Comparison of ENCODE assay signal across 8 mouse cellular contexts in the genomic region with DNA sequence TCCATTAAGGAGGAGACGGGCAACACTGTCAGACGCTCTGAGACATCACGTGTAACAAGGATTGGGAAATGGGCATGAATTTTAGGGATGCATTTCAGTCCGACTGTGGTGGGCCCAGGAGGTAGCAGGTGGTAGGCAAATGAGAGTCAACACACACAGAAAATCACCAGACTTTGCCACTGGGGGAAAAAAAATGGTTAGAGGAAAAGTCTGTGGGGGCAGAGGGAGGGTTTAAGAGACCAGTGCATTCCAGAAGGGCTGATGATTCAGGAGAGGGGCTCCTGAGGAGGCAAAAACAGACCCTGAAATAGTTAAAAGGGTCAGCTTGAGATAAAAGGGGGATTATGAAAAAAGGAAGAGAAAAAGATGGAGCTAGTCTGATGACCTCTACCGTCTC. TPM values are rescaled to one million over a fixed set of nuclear protein-coding genes. Genes with fewer than 3 reads are reported as not detected.
A peak's percentile ranks its signal among the peaks of the same experiment; 100 is the strongest.
DNase-seq lines count a peak whose midpoint lies in the region; ATAC-seq lines count a peak whose summit lies in the region.

No protein-coding gene starts in this region.

- WGBS in kidney, embryonic 14.5 days: 80% methylated on average over 5 of the region's 5 CpGs
- 63% methylated on average over 5 of the region's 5 CpGs for WGBS in hindbrain, embryonic 12.5 days
- 52% methylated on average over 5 of the region's 5 CpGs for WGBS in midbrain, embryonic 11.5 days

- ATAC-seq in kidney, embryonic 14.5 days (ENCODE audit: low FRiP score, low TSS enrichment): no peak
- ATAC-seq in hindbrain, embryonic 12.5 days (ENCODE audit: low FRiP score): no peak
- no peak for ATAC-seq in midbrain, embryonic 11.5 days (ENCODE audit: low FRiP score)
- ATAC-seq in cerebellum, adult (ENCODE audit: insufficient number of reproducible peaks, low FRiP score, low TSS enrichment): no peak

- H3K27me3 ChIP-seq in kidney, embryonic 14.5 days (ENCODE audit: control insufficient read depth, insufficient read depth, low read length): no peaks in the 10 kb centered on the region
- no peaks in the 10 kb centered on the region for H3K27me3 ChIP-seq in hindbrain, embryonic 12.5 days
- H3K27me3 ChIP-seq in midbrain, embryonic 11.5 days (ENCODE audit: control insufficient read depth, insufficient read depth, low read length): no peaks in the 10 kb centered on the region

- peak overlapping the region; percentile 83; the same call in 1 of the 2 replicates for H3K4me3 ChIP-seq in kidney, embryonic 14.5 days (ENCODE audit: low read length)
- H3K4me3 ChIP-seq in hindbrain, embryonic 12.5 days: peak overlapping the region; percentile 77; the same call in 1 of the 2 replicates
- H3K4me3 ChIP-seq in midbrain, embryonic 11.5 days (ENCODE audit: low read depth, low read length): peak overlapping the region; percentile 84

- no peaks in the 10 kb centered on the region for H3K36me3 ChIP-seq in kidney, embryonic 14.5 days (ENCODE audit: control insufficient read depth, insufficient read depth, low read length)
- no peaks in the 10 kb centered on the region for H3K36me3 ChIP-seq in hindbrain, embryonic 12.5 days
- H3K36me3 ChIP-seq in midbrain, embryonic 11.5 days (ENCODE audit: control insufficient read depth, insufficient read depth, low read length): no peaks in the 10 kb centered on the region

- no peaks in the 10 kb centered on the region for H3K9me3 ChIP-seq in kidney, embryonic 14.5 days (ENCODE audit: control insufficient read depth, low read length)
- H3K9me3 ChIP-seq in hindbrain, embryonic 12.5 days (replicated peaks): no peaks in the 10 kb centered on the region
- H3K9me3 ChIP-seq in midbrain, embryonic 11.5 days (ENCODE audit: control insufficient read depth, low read length): no peaks in the 10 kb centered on the region

- no peak for DNase-seq in kidney, adult 11 months
- peak; percentile 46 for DNase-seq in brain, adult 2 months (ENCODE audit: low read depth, low spot score)
- DNase-seq in midbrain, embryonic 11.5 days (ENCODE audit: low spot score, missing footprints): no peak
- DNase-seq in left cerebral cortex, adult 9 months (ENCODE audit: low spot score in 2 of 2): no peak
- no peak for DNase-seq in MN1 (ENCODE audit: low spot score)

- H3K4me1 ChIP-seq in kidney, embryonic 14.5 days (ENCODE audit: control insufficient read depth, insufficient read depth, low read length): no peaks in the 10 kb centered on the region
- peaks cover 11% of the 10 kb centered on the region for H3K4me1 ChIP-seq in hindbrain, embryonic 12.5 days
- H3K4me1 ChIP-seq in midbrain, embryonic 11.5 days (ENCODE audit: control insufficient read depth, insufficient read depth, low read length): peaks cover 12% of the 10 kb centered on the region

- H3K4me2 ChIP-seq in kidney, embryonic 14.5 days (replicated peaks; ENCODE audit: low read depth, low read length): peak overlapping the region; percentile 64
- peak overlapping the region; percentile 58 for H3K4me2 ChIP-seq in hindbrain, embryonic 12.5 days (replicated peaks)
- peak overlapping the region; percentile 69 for H3K4me2 ChIP-seq in midbrain, embryonic 11.5 days

- H3K27ac ChIP-seq in kidney, embryonic 14.5 days (ENCODE audit: low read depth, low read length): no peak overlapping the region
- no peak overlapping the region for H3K27ac ChIP-seq in hindbrain, embryonic 12.5 days
- no peak overlapping the region for H3K27ac ChIP-seq in midbrain, embryonic 11.5 days (ENCODE audit: low read depth, low read length)

- H3K9ac ChIP-seq in kidney, embryonic 14.5 days (ENCODE audit: low read depth, low read length): no peak overlapping the region
- H3K9ac ChIP-seq in hindbrain, embryonic 12.5 days: peak overlapping the region; percentile 90
- H3K9ac ChIP-seq in midbrain, embryonic 11.5 days (ENCODE audit: low read length): peak overlapping the region; percentile 94; the same call in 1 of the 2 replicates

RNA-seq across cellular contexts. Expression of gene Nsf, which starts 1.2 kb away (rescaled TPM):
- 32.8 and 48.1 TPM in 2 replicates for polyA plus RNA-seq in kidney, embryonic 14.5 days (2014; fragmentation: Nextera tagmentation; extraction: Ambion mirVana)
- 81.7 and 85.7 TPM in 2 replicates for polyA plus RNA-seq in hindbrain, embryonic 12.5 days (2016; fragmentation: Nextera tagmentation; extraction: Ambion mirVana)
- polyA plus RNA-seq in midbrain, embryonic 11.5 days (2014; fragmentation: Nextera tagmentation; extraction: Ambion mirVana): 59.1 and 65.4 TPM in 2 replicates

RNA-seq across cellular contexts. Expression of gene Arf2, which starts 13.9 kb away (rescaled TPM):
- 44.1 and 60.4 TPM in 2 replicates for polyA plus RNA-seq in kidney, embryonic 14.5 days (2014; fragmentation: Nextera tagmentation; extraction: Ambion mirVana)
- polyA plus RNA-seq in hindbrain, embryonic 12.5 days (2016; fragmentation: Nextera tagmentation; extraction: Ambion mirVana): 140 and 145 TPM in 2 replicates
- polyA plus RNA-seq in midbrain, embryonic 11.5 days (2014; fragmentation: Nextera tagmentation; extraction: Ambion mirVana): 152 and 162 TPM in 2 replicates
